Mouse (Mus musculus) heart, embryonic 13.5 days (tissue): Measurements from ENCODE around the gene Olfr723. TPM values are rescaled to one million over a fixed set of nuclear protein-coding genes. Genes with fewer than 3 reads are reported as not detected.
"Not testable (repeated sequence)": the region's sequence is repeated elsewhere in the genome, so short reads cannot be mapped to it uniquely, and the experiment has no call there.

ENCODE experiments used
- ATAC-seq: fragments of 200-750 bp; cut with Nextera tagmentation; 2 replicates; pipeline ENCODE4 v1.8.0; 2017; ENCODE audit warnings: moderate TSS enrichment; ENCODE audit not compliant: insufficient number of reproducible peaks, low FRiP score, low TSS enrichment; ENCODE audit errors: extremely low read depth
- H3K27ac ChIP-seq: fragments of 300-500 bp; sonication (generic); replicated peaks from 2 replicates; pipeline ENCODE4 v1.5.1; 2015; ENCODE audit warnings: moderate library complexity, mild to moderate bottlenecking, inconsistent platforms
- H3K27me3 ChIP-seq: fragments of 300-500 bp; sonication (generic); replicated peaks from 2 replicates; pipeline ENCODE4 v1.6.1; 2015; ENCODE audit warnings: mild to moderate bottlenecking, inconsistent platforms
- H3K36me3 ChIP-seq: fragments of 300-500 bp; sonication (generic); 2 replicates; pipeline ENCODE4 v1.6.1; 2015; ENCODE audit warnings: mild to moderate bottlenecking, inconsistent platforms
- H3K4me1 ChIP-seq: fragments of 300-500 bp; sonication (generic); 2 replicates; pipeline ENCODE4 v1.6.1; 2015; ENCODE audit warnings: inconsistent platforms
- H3K4me2 ChIP-seq: fragments of 300-500 bp; sonication (generic); 2 replicates; pipeline ENCODE4 v1.6.1; 2015; ENCODE audit warnings: inconsistent platforms, mild to moderate bottlenecking, moderate library complexity
- H3K4me3 ChIP-seq: fragments of 300-500 bp; sonication (generic); 2 replicates; pipeline ENCODE4 v1.5.1; 2015; ENCODE audit warnings: moderate library complexity, mild to moderate bottlenecking, inconsistent platforms
- H3K9ac ChIP-seq: fragments of 300-500 bp; sonication (generic); 2 replicates; pipeline ENCODE4 v1.6.1; 2015; ENCODE audit warnings: inconsistent platforms, mild to moderate bottlenecking, moderate library complexity
- H3K9me3 ChIP-seq: fragments of 300-500 bp; sonication (generic); 2 replicates; pipeline ENCODE4 v1.6.1; 2016; ENCODE audit warnings: inconsistent platforms
- WGBS: fragments of 180-500 bp; shearing (Covaris S2); methylation state at CpG from one replicate; pipeline ENCODE4 v1.1.7; 2015; ENCODE audit warnings: mixed read lengths; 5-methylcytosine and 5-hydroxymethylcytosine counted together
- polyA plus RNA-seq: library from polyadenylated mRNA; unstranded; fragments of >200 nt; fragmentation: Nextera tagmentation; extraction: Ambion mirVana; gene quantifications from 2 replicates; pipeline ENCODE4 v1.2.1, GENCODE M21; 2015

Gene Olfr723
- polyA plus RNA-seq: not detected in 2 replicates

DNA sequence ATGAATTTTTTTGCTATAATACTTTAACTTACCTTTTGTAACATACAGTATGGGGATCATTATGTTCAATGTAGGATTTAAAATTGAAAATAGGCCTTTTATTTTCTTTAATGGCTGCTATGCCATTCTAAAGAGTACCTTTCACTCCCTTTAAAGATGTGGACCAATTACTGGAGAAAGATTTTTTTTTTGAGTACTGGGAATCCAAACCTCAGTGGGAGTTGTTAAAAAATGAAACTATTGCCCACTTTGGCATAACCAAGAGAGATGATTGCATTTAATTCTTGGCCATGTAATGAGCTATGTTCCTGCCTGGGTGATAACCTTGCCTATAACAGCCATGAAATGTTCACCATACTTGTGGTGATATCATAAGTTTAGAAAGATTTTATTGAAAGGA, at the start of gene Olfr723:
Gene Olfr723 (minus strand): TSS at position 101 of the 400 bp plus-strand sequence.
- H3K27me3 ChIP-seq, H3K4me2 ChIP-seq, H3K27ac ChIP-seq, H3K9ac ChIP-seq, ATAC-seq, H3K4me3 ChIP-seq, H3K36me3 ChIP-seq, H3K4me1 ChIP-seq, H3K9me3 ChIP-seq: not testable (repeated sequence)

DNA sequence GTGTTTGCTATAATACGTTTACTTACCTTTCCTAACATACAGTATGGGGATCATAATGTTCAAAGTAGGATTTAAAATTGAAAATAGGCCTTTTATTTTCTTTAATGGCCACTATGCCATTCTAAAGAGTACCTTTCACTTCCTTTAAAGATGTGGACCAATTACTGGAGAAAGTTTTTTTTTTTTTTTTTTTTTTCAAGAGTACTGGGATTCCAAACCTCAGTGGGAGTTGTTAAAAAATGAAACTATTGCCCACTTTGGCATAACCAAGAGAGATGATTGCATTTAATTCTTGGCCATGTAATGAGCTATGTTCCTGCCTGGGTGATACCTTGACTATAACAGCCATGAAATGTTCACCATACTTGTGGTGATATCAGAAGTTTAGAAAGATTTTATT, 31.6 kb upstream of the Olfr723 start, which contains the start of gene Olfr724:
Gene Olfr724 (minus strand): TSS at position 101 of the 400 bp plus-strand sequence.
- WGBS: 63% methylated on average over 1 of the region's 1 CpGs
- H3K36me3 ChIP-seq, H3K4me2 ChIP-seq, H3K9ac ChIP-seq, H3K27me3 ChIP-seq, ATAC-seq, H3K4me3 ChIP-seq, H3K9me3 ChIP-seq, H3K27ac ChIP-seq, H3K4me1 ChIP-seq: not testable (repeated sequence)

DNA sequence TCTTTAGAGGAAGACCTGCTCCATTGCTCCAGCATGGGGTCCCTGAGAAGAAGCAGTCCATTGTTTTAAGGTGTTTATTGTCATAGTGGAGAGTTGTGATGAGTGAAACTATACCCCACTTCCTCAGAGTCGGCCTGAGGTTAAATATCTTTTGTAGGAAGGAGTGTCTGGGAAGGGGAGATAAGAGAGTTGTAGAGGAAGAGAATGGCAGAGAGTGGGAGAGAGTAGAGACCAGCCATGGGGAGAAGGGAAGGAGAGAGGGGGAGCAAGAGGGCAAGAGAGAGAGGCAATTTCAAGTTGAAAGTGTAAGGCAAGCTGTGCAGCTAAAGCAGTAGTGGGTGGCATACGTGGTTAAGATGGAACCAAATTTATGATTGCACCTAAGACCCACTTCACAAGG, 24.3 kb upstream of the Olfr723 start:
- Histone ChIP-seq H3K36me3 (no peaks in the 10 kb centered on the region), H3K4me2 (no peak overlapping the region), H3K4me3 (no peak overlapping the region), H3K9ac (no peak overlapping the region), H3K4me1 (no peaks in the 10 kb centered on the region), H3K27me3 (no peaks in the 10 kb centered on the region), H3K27ac (no peak overlapping the region), H3K9me3 (peaks cover 13% of the 10 kb centered on the region; the same call in 1 of the 2 replicates)
- ATAC-seq: no peak
- WGBS: 30% methylated on average over 2 of the region's 2 CpGs

DNA sequence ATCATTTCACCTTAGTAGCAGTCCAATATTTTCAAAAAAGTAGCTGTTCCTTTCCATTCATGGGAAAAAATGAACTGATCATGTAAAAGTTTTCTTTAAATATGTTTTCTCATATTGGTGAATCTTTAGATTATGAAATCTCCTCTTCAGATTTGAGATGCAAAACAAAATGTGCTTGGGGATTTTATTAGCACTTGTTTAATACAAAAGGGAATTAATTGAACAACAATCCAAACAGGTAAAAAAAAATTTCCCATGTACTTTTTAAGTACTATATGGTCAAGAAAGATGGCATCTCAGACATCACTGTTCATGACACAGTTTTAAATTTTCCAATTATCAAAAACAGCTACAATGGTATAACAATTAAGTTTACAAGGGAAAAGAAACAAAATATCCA, 29.7 kb downstream of the Olfr723 start, which contains the start of gene Olfr722:
Gene Olfr722 (minus strand): TSS at position 101 of the 400 bp plus-strand sequence.
- Histone ChIP-seq H3K27ac (no peak within 1 kb of the TSS), H3K4me2 (no peak within 1 kb of the TSS), H3K36me3 (no peaks in the 10 kb centered on the region), H3K4me1 (no peaks in the 10 kb centered on the region), H3K27me3 (no peaks in the 10 kb centered on the region), H3K4me3 (no peak within 1 kb of the TSS), H3K9me3 (no peaks in the 10 kb centered on the region), H3K9ac (no peak within 1 kb of the TSS)
- ATAC-seq: no peak

Other genes with a start within 250 kb of the Olfr723 start
- gene Armh4, start 148.4 kb downstream of the Olfr723 start, polyA plus RNA-seq: 57.5 and 62.7 TPM in 2 replicates
- gene Olfr722, start 29.8 kb downstream of the Olfr723 start, polyA plus RNA-seq: not detected in 2 replicates
- not detected in 2 replicates for gene Olfr724, start 31.5 kb upstream of the Olfr723 start, polyA plus RNA-seq
- gene Olfr725, start 108.6 kb upstream of the Olfr723 start, polyA plus RNA-seq: not detected in 2 replicates
- gene Olfr726, start 159.2 kb upstream of the Olfr723 start, polyA plus RNA-seq: not detected in 2 replicates
- not detected in 2 replicates for gene Olfr727, start 191.4 kb upstream of the Olfr723 start, polyA plus RNA-seq
- gene Olfr728, start 210.9 kb upstream of the Olfr723 start, polyA plus RNA-seq: not detected in 2 replicates
- gene Olfr729, start 221.1 kb upstream of the Olfr723 start, polyA plus RNA-seq: not detected in 2 replicates